Mouse (Mus musculus) adipocyte (in vitro differentiated cells): Measurements from ENCODE around the gene Hydin.

Experiments used
- DNase-seq: peaks from one replicate; pipeline ENCODE4 v3.0.0-alpha.2; 2016; ENCODE audit warnings: low spot score

Hydin gene

GRCm38 (mm10) chr8:110636182-110636581, 369.4 kb downstream of the Hydin start:
- no peak for DNase-seq

- DNase-seq = no peak
Observed at GRCm38 (mm10) chr8:110642331-110642730, 375.6 kb downstream of the Hydin start.

- no peak for DNase-seq
Observed at GRCm38 (mm10) chr8:110643177-110643576, 376.4 kb downstream of the Hydin start.

GRCm38 (mm10) chr8:110644422-110644821, 377.6 kb downstream of the Hydin start:
- DNase-seq = no peak

- DNase-seq = no peak
Observed at GRCm38 (mm10) chr8:110644901-110645300, 378.1 kb downstream of the Hydin start.

GRCm38 (mm10) chr8:110645340-110645739, 378.6 kb downstream of the Hydin start:
- no peak for DNase-seq

GRCm38 (mm10) chr8:110646064-110646463, 379.3 kb downstream of the Hydin start:
- peak; percentile 82 for DNase-seq

GRCm38 (mm10) chr8:110648577-110648976, 381.8 kb downstream of the Hydin start:
- DNase-seq = no peak

GRCm38 (mm10) chr8:110649286-110649685, 382.5 kb downstream of the Hydin start:
- no peak for DNase-seq

GRCm38 (mm10) chr8:110650838-110651237, 384.1 kb downstream of the Hydin start:
- no peak for DNase-seq

GRCm38 (mm10) chr8:110651847-110652246, 385.1 kb downstream of the Hydin start:
- DNase-seq = no peak

GRCm38 (mm10) chr8:110654075-110655060, 387.6 kb downstream of the Hydin start:
- DNase-seq = no peak

GRCm38 (mm10) chr8:110655827-110656226, 389.1 kb downstream of the Hydin start:
- DNase-seq = no peak

GRCm38 (mm10) chr8:110657661-110658060, 390.9 kb downstream of the Hydin start:
- no peak for DNase-seq
